Mouse (Mus musculus): Measurements from ENCODE around the gene Zfp964. TPM values are rescaled to one million over a fixed set of nuclear protein-coding genes. Genes with fewer than 3 reads are reported as not detected.
"Not testable (repeated sequence)": the region's sequence is repeated elsewhere in the genome, so short reads cannot be mapped to it uniquely, and the experiment has no call there.

The Zfp964 gene
- polyA plus RNA-seq, 2 experiments = 0.15 to 0.32 TPM

DNA sequence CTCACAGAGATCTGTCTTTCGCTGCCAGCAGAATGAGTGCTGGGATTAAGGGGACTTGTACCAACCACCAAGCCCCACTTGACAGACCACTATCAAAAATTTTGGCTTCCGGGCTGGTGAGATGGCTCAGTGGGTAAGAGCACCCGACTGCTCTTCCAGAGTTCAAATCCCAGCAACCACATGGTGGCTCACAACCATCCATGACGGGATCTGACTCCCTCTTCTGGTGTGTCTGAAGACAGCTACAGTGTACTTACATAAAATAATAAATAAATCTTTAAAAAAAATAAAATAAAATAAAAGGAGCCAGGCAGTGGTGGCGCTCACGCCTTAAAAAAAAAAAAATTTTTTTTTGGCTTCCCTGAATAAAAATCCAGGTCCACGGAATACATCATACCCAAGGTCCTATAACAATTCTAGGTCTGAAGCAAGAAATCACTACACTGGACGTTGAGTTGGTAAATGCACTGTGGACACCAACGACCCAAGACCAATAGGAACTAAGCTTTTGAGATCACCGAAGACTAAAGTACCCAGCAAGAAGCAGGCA lies 396 bp upstream of the Zfp964 start:
- Histone ChIP-seq H3K4me3 (ENCODE audit: insufficient read depth in 1 of 2, low read depth in 2 of 2, low read length in 2 of 2) (peak overlapping the region; percentile 20 to 56; a peak in 2 of 4 replicates), H3K36me3 (replicated peaks; ENCODE audit: control insufficient read depth, insufficient read depth, low read depth) (no peaks in the 10 kb centered on the region), H3K9me3 (ENCODE audit: control insufficient read depth, low read length) (no peaks in the 10 kb centered on the region), H3K9ac (replicated peaks) (no peak overlapping the region), H3K4me1 (replicated peaks; ENCODE audit: control insufficient read depth in 2 of 2, insufficient read depth in 2 of 2, low read length in 1 of 2) (0 out of 4 replicates have a peak, but pooled peaks cover 0 to 2% of the 10 kb centered on the region in 2 experiments), H3K4me2 (ENCODE audit: low read depth) (peak overlapping the region; percentile 66), H3K27me3 (ENCODE audit: control insufficient read depth, insufficient read depth, low read length) (peaks cover 11% of the 10 kb centered on the region), H3K27ac (no peak overlapping the region)
- WGBS (ENCODE audit: insufficient replicate concordance) = 40% methylated on average over 10 of the region's 10 CpGs
- ATAC-seq (ENCODE audit: insufficient read depth) (no peak), DNase-seq (ENCODE audit: low read depth in 3 of 3, low spot score in 3 of 3) (no peak)
- TF ChIP-seq EP300 (IDR thresholded peaks at IDR 0.05; ENCODE audit: low read depth) = no peak

DNA sequence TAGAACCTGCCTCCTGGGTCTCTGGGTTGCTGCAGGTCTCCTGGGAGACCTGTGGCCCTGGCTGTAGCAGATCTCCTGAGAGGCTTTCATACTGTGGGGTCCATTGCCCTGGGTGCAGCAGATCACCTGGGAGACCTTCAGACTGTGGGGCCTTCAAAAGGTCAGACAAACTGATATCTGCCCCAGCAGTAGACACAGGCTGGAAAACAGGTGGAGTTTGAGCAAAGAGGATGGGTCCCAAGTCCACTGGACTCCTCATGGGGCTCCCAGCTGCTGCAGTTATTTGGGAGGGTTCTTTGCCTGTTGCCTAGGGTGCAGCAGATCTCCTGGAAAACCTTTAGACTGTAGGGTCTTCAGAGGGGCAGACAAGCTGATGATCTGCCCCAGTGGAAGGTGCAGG lies 7.0 kb downstream of the Zfp964 start:
- Histone ChIP-seq H3K9me3 (ENCODE audit: control insufficient read depth, low read length) (no peaks in the 10 kb centered on the region), H3K4me2 (ENCODE audit: low read depth) (no peak overlapping the region), H3K4me1 (replicated peaks; ENCODE audit: control insufficient read depth in 2 of 2, insufficient read depth in 2 of 2, low read length in 1 of 2) (no peaks in the 10 kb centered on the region), H3K27me3 (ENCODE audit: control insufficient read depth, insufficient read depth, low read length) (no peaks in the 10 kb centered on the region), H3K4me3 (ENCODE audit: insufficient read depth in 1 of 2, low read depth in 2 of 2, low read length in 2 of 2) (no peak overlapping the region), H3K9ac (replicated peaks) (no peak overlapping the region), H3K27ac (no peak overlapping the region), H3K36me3 (replicated peaks; ENCODE audit: control insufficient read depth, insufficient read depth, low read depth) (no peaks in the 10 kb centered on the region)
- ATAC-seq (ENCODE audit: insufficient read depth) = no peak
- TF ChIP-seq EP300 (IDR thresholded peaks at IDR 0.05; ENCODE audit: low read depth) (no peak), CTCF (IDR thresholded peaks at IDR 0.05; ENCODE audit: low read depth) (no peak)
- no peak for DNase-seq (ENCODE audit: low read depth in 3 of 3, low spot score in 3 of 3)

DNA sequence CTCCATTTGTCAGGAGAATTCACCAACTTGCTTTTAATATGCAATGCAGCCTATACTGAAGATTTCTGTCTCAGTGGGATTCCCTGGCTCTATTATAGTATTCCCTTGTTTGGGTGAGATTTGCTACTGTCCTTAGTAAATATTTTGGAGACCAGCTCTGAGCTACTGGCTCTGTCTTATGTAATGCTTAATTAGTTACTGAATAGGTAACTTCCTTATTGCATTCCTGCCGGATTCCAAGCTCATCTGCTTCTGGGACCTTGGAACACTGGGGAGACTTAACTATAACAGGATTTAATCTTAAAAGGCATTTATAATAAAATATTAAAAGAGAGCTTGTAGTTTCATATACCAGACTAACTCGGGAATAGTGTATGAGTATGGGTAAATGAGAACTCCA lies 10.8 kb downstream of the Zfp964 start:
- H3K4me1 ChIP-seq (replicated peaks; ENCODE audit: control insufficient read depth in 2 of 2, insufficient read depth in 2 of 2, low read length in 1 of 2); H3K36me3 ChIP-seq (replicated peaks; ENCODE audit: control insufficient read depth, insufficient read depth, low read depth); H3K27me3 ChIP-seq (ENCODE audit: control insufficient read depth, insufficient read depth, low read length); DNase-seq (ENCODE audit: low read depth in 3 of 3, low spot score in 3 of 3); ATAC-seq (ENCODE audit: insufficient read depth); H3K4me2 ChIP-seq (ENCODE audit: low read depth); H3K9me3 ChIP-seq (ENCODE audit: control insufficient read depth, low read length); H3K4me3 ChIP-seq (ENCODE audit: insufficient read depth in 1 of 2, low read depth in 2 of 2, low read length in 2 of 2); H3K27ac ChIP-seq; H3K9ac ChIP-seq (replicated peaks): not testable (repeated sequence)
- WGBS (ENCODE audit: insufficient replicate concordance) = 44% methylated on average over 2 of the region's 2 CpGs

DNA sequence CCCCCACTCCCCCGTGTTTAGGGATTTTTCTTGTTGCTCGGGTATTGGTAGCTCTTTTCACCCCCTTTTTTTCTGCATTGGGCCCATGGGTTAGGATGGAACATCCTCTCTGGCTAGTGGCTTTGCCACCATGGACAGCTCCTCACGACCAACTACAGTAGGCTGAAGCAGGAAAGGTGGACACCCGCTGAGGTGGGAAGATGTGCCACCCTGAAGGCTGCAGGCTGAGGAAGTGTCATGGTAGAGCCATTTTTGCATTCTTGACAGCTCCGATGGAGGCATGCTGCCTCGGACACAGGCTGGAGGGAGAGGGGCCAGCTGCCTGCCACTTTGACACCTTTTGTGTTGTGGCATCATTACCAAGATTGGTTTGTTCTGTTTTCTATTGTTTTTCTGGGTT lies 47.5 kb downstream of the Zfp964 start:
- Histone ChIP-seq H3K4me1 (replicated peaks; ENCODE audit: control insufficient read depth in 2 of 2, insufficient read depth in 2 of 2, low read length in 1 of 2) (no peaks in the 10 kb centered on the region), H3K27me3 (ENCODE audit: control insufficient read depth, insufficient read depth, low read length) (no peaks in the 10 kb centered on the region)

DNA sequence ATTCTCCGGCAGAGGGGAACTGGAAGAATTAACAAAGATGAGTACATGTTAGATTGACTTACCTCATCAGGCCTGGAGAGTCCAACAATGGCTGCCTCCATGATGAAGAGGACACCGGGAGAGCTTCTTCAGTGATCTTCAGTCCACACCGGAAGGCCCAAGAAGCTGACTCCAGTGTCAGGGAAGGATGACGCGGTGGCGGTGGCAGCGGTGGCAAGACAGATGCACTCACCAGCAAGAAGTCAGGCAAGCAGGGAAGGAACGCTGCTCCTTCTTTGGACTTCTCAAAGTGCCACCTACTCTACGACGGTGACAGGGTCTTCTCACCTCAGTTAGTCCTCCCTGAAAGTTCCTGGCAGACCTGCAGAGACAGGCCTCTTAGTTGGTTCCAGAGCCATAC lies 56.3 kb downstream of the Zfp964 start, which contains the start of gene Zfp869:
Gene Zfp869 (minus strand): TSS at position 101 of the 400 bp plus-strand sequence.
- not testable (repeated sequence) for ATAC-seq (ENCODE audit: insufficient read depth)
- H3K36me3 ChIP-seq (replicated peaks; ENCODE audit: control insufficient read depth, insufficient read depth, low read depth) = peaks cover 56% of the 10 kb centered on the region
- 95% methylated on average over 8 of the region's 10 CpGs for WGBS (ENCODE audit: insufficient replicate concordance)

More for the DNA sequence above, 47.5 kb downstream of the Zfp964 start:
- peaks cover 26% of the 10 kb centered on the region for H3K36me3 ChIP-seq (replicated peaks; ENCODE audit: control insufficient read depth, insufficient read depth, low read depth)
- H3K4me2 ChIP-seq (ENCODE audit: low read depth) = no peak overlapping the region
- WGBS (ENCODE audit: insufficient replicate concordance) = 54% methylated on average over 6 of the region's 6 CpGs
- DNase-seq (ENCODE audit: low read depth in 3 of 3, low spot score in 3 of 3) (no peak), ATAC-seq (ENCODE audit: insufficient read depth) (no peak)
- H3K9me3 ChIP-seq (ENCODE audit: control insufficient read depth, low read length) = no peaks in the 10 kb centered on the region
- H3K9ac ChIP-seq (replicated peaks) = no peak overlapping the region
- TF ChIP-seq EP300 (IDR thresholded peaks at IDR 0.05; ENCODE audit: low read depth) (no peak), CTCF (IDR thresholded peaks at IDR 0.05; ENCODE audit: low read depth) (no peak)
- no peak overlapping the region for H3K27ac ChIP-seq
- H3K4me3 ChIP-seq (ENCODE audit: insufficient read depth in 1 of 2, low read depth in 2 of 2, low read length in 2 of 2) = no peak overlapping the region

More for the DNA sequence above, 56.3 kb downstream of the Zfp964 start, which contains the start of gene Zfp869:
- H3K9ac ChIP-seq (replicated peaks); H3K27ac ChIP-seq; DNase-seq (ENCODE audit: low read depth in 3 of 3, low spot score in 3 of 3); H3K4me1 ChIP-seq (replicated peaks; ENCODE audit: control insufficient read depth in 2 of 2, insufficient read depth in 2 of 2, low read length in 1 of 2); H3K9me3 ChIP-seq (ENCODE audit: control insufficient read depth, low read length); H3K27me3 ChIP-seq (ENCODE audit: control insufficient read depth, insufficient read depth, low read length); H3K4me2 ChIP-seq (ENCODE audit: low read depth); H3K4me3 ChIP-seq (ENCODE audit: insufficient read depth in 1 of 2, low read depth in 2 of 2, low read length in 2 of 2): not testable (repeated sequence)

Measured in liver, embryonic 14.5 days (tissue).